Mouse (Mus musculus): ENCODE results near the gene Ppp1r17.

- TF ChIP-seq CTCF (IDR thresholded peaks at IDR 0.05; ENCODE audit: low read depth), result no peak
- no peak for TF ChIP-seq EP300 (optimal IDR thresholded peaks at IDR 0.05)
Measured at GRCm38 (mm10) chr6:56027318-56027717, 10.0 kb downstream of the Ppp1r17 start.
